Mouse (Mus musculus) liver, postnatal 0 days (tissue): Measurements from ENCODE around the gene Ctso.

Experiments
- CTCF ChIP-seq: sonication (generic); IDR thresholded peaks from 2 replicates; pipeline ENCODE4 v1.5.1; 2016; ENCODE audit warnings: antibody characterized with exemption, low read depth
- EP300 ChIP-seq: IDR thresholded peaks from 2 replicates; pipeline ENCODE4 v1.6.1; 2016; ENCODE audit warnings: antibody characterized with exemption, low read depth, mild to moderate bottlenecking

DNA sequence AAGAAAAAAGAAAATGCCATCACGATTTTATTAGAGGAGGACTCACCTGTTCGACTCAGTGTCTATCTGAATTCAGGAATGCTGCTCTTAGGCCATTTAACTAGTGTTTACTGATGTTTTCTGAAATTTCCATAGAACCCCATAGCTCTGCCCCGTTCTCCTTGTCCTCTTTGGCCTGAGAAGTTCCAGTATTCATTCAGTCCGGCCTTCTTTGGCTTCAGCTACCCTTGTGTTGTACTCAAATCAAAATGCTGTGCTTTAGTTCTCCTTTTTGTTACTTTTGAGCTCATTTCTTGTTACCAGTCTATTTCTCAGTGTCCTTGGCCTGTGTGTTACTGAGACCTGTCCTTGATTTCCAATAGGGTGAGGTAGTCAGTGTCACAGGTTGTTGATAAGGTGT lies 947 bp downstream of the Ctso start:
- TF ChIP-seq CTCF = no peak
- no peak for TF ChIP-seq EP300
